Mouse (Mus musculus) myocyte (in vitro differentiated cells): Measurements from ENCODE around the gene Olfr93. TPM values are rescaled to one million over a fixed set of nuclear protein-coding genes. Genes with fewer than 3 reads are reported as not detected.

Source experiments
- polyA plus RNA-seq: library from polyadenylated mRNA; unstranded; fragments of >200 nt; fragmentation: generic; extraction: Trizol; gene quantifications from one replicate; pipeline ENCODE4 v1.2.1, GENCODE M21; 2012; ENCODE audit warnings: missing spikeins

Olfr93 gene
- polyA plus RNA-seq, 1 experiment = not detected

Other genes starting within 250 kb of the Olfr93 start
- gene Rnf39, start 218.6 kb downstream of the Olfr93 start, polyA plus RNA-seq = 0.07 TPM
- gene Ppp1r11, start 209.8 kb downstream of the Olfr93 start, polyA plus RNA-seq = 153 TPM
- gene Znrd1, start 202.9 kb downstream of the Olfr93 start, polyA plus RNA-seq = 58.6 TPM
- 6.1 TPM for gene Znrd1as, start 202.9 kb downstream of the Olfr93 start, polyA plus RNA-seq
- not detected for gene 2410137M14Rik, start 180.3 kb downstream of the Olfr93 start, polyA plus RNA-seq
- gene H2-M5, start 172.0 kb downstream of the Olfr93 start, polyA plus RNA-seq = 0.07 TPM
- 14.2 TPM for gene Zfp57, start 160.3 kb downstream of the Olfr93 start, polyA plus RNA-seq
- 0.04 TPM for gene Mog, start 138.1 kb downstream of the Olfr93 start, polyA plus RNA-seq
- gene Gabbr1, start 115.5 kb downstream of the Olfr93 start, polyA plus RNA-seq = 15.9 TPM
- gene Olfr90, start 73.0 kb downstream of the Olfr93 start, polyA plus RNA-seq = not detected
- gene Olfr91, start 63.2 kb downstream of the Olfr93 start, polyA plus RNA-seq = not detected
- gene Olfr92, start 41.4 kb downstream of the Olfr93 start, polyA plus RNA-seq = not detected
- not detected for gene Ubd, start 32.4 kb upstream of the Olfr93 start, polyA plus RNA-seq
- not detected for gene Olfr94, start 39.5 kb upstream of the Olfr93 start, polyA plus RNA-seq
- gene Olfr95, start 51.6 kb upstream of the Olfr93 start, polyA plus RNA-seq = not detected
- gene Olfr96, start 58.7 kb upstream of the Olfr93 start, polyA plus RNA-seq = not detected
- gene Olfr97, start 75.8 kb upstream of the Olfr93 start, polyA plus RNA-seq = not detected
- gene Olfr98, start 102.3 kb upstream of the Olfr93 start, polyA plus RNA-seq = not detected
- 4.3 TPM for gene H2-M3, start 108.7 kb upstream of the Olfr93 start, polyA plus RNA-seq
- 0.02 TPM for gene Olfr99, start 122.0 kb upstream of the Olfr93 start, polyA plus RNA-seq
- gene Olfr101, start 142.8 kb upstream of the Olfr93 start, polyA plus RNA-seq = not detected
- gene Olfr102, start 155.6 kb upstream of the Olfr93 start, polyA plus RNA-seq = not detected
- gene Olfr103, start 178.2 kb upstream of the Olfr93 start, polyA plus RNA-seq = not detected
- gene Olfr104-ps, start 198.1 kb upstream of the Olfr93 start, polyA plus RNA-seq = not detected
- gene Olfr105-ps, start 217.5 kb upstream of the Olfr93 start, polyA plus RNA-seq = not detected
- not detected for gene Olfr106-ps, start 228.9 kb upstream of the Olfr93 start, polyA plus RNA-seq
- not detected for gene Olfr107, start 237.7 kb upstream of the Olfr93 start, polyA plus RNA-seq